In the genomic region with DNA sequence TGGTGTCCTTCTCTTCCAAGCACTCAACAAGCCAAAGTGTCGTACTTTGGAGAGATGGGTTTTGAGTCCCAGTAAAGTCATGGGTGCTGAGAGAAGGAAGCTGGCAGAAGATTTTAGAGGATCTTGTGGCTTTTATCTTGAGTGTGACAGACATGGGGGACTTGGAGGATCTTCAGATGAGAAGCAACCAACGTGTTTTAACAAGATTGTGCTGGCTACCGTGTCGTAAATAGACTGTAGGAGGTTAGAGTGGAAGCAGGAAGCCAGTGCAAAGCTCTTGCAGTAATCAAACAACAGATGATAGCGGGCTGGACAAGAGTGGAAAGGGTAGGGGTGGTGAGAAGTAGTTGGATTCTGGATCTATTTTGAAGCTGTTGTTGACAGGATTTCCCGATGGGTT, we compare ENCODE assay signal across 23 mouse cellular contexts.
DNase-seq lines count a peak whose midpoint lies in the region; ATAC-seq and TF ChIP-seq lines count a peak whose summit lies in the region.
"Had no signal": no experiment of that assay in that cellular context is flagged by ENCODE, and none has a peak within 500 bp of the region (broad histone marks: within the 10 kb centered on the region; RNA-seq: fewer than 3 reads in every experiment).

No protein-coding gene starts in this region.

- TF ChIP-seq EP300 in heart, adult 2 months (IDR thresholded peaks at IDR 0.05; ENCODE audit: insufficient read depth, low read depth, low read length) = no peak
- no peak for TF ChIP-seq EP300 in liver, postnatal 0 days (IDR thresholded peaks at IDR 0.05; ENCODE audit: low read depth)

- WGBS in heart, embryonic 12.5 days = 24% methylated on average over 6 of the region's 6 CpGs
- 26% methylated on average over 6 of the region's 6 CpGs for WGBS in heart, adult 2 months
- 41% methylated on average over 6 of the region's 6 CpGs for WGBS in liver, embryonic 11.5 days
- 45% methylated on average over 6 of the region's 6 CpGs for WGBS in liver, postnatal 0 days (ENCODE audit: insufficient replicate concordance)
- 93% methylated on average over 6 of the region's 6 CpGs for WGBS in forebrain, postnatal 0 days

- H3K9me3 ChIP-seq in heart, embryonic 12.5 days (replicated peaks) = no peaks in the 10 kb centered on the region
- H3K9me3 ChIP-seq in liver, embryonic 11.5 days (ENCODE audit: control insufficient read depth, low read length) = no peaks in the 10 kb centered on the region
- no peaks in the 10 kb centered on the region for H3K9me3 ChIP-seq in liver, postnatal 0 days (ENCODE audit: low read length)
- no peaks in the 10 kb centered on the region for H3K9me3 ChIP-seq in forebrain, postnatal 0 days (ENCODE audit: low read length)
- H3K9me3 ChIP-seq: embryonic facial prominence, embryonic 10.5 days; forebrain, embryonic 13.5 days; hindbrain, embryonic 12.5 days had no signal

- H3K36me3 ChIP-seq in heart, embryonic 12.5 days = no peaks in the 10 kb centered on the region
- H3K36me3 ChIP-seq in heart, adult 2 months (ENCODE audit: control insufficient read depth, insufficient read depth, low read length) = no peaks in the 10 kb centered on the region; the same call in 1 of the 2 replicates
- H3K36me3 ChIP-seq in liver, embryonic 11.5 days (ENCODE audit: control insufficient read depth, insufficient read depth, low read length) = no peaks in the 10 kb centered on the region
- H3K36me3 ChIP-seq in liver, postnatal 0 days (replicated peaks; ENCODE audit: insufficient read depth, low read length) = no peaks in the 10 kb centered on the region
- no peaks in the 10 kb centered on the region for H3K36me3 ChIP-seq in forebrain, postnatal 0 days (ENCODE audit: insufficient read depth)
- H3K36me3 ChIP-seq: embryonic facial prominence, embryonic 10.5 days; hindbrain, embryonic 12.5 days had no signal

- no peak for TF ChIP-seq CTCF in heart, adult 2 months (IDR thresholded peaks at IDR 0.05)
- no peak for TF ChIP-seq CTCF in liver, postnatal 0 days (IDR thresholded peaks at IDR 0.05; ENCODE audit: low read depth)
- TF ChIP-seq CTCF in forebrain, postnatal 0 days (IDR thresholded peaks at IDR 0.05; ENCODE audit: low read depth) = no peak

- no peaks in the 10 kb centered on the region for H3K27me3 ChIP-seq in heart, embryonic 12.5 days (replicated peaks)
- H3K27me3 ChIP-seq in heart, adult 2 months (ENCODE audit: control insufficient read depth, insufficient read depth, low read length) = no peaks in the 10 kb centered on the region
- H3K27me3 ChIP-seq in liver, embryonic 11.5 days (replicated peaks; ENCODE audit: control insufficient read depth, insufficient read depth, low read length) = no peaks in the 10 kb centered on the region
- no peaks in the 10 kb centered on the region for H3K27me3 ChIP-seq in liver, postnatal 0 days (ENCODE audit: insufficient read depth, low read length)
- H3K27me3 ChIP-seq in forebrain, postnatal 0 days (ENCODE audit: insufficient read depth, low read length) = no peaks in the 10 kb centered on the region
- H3K27me3 ChIP-seq: CH12.LX; forebrain, embryonic 13.5 days; hindbrain, embryonic 12.5 days had no signal

- intact Hi-C loops in heart, adult 2 months (cut with DNase I) = loop anchor here (5.0 kb wide), 1 partner anchor 44 kb away; no protein-coding TSS in a partner anchor

- H3K79me2 ChIP-seq in heart, adult 2 months (replicated peaks; ENCODE audit: control insufficient read depth, insufficient read depth, low read length) = peaks cover 4% of the 10 kb centered on the region; the same call in 1 of the 2 replicates

- H3K4me3 ChIP-seq in heart, embryonic 12.5 days = no peak overlapping the region
- H3K4me3 ChIP-seq in heart, adult 2 months = no peak overlapping the region
- no peak overlapping the region for H3K4me3 ChIP-seq in liver, embryonic 11.5 days (ENCODE audit: low read depth, low read length)
- no peak overlapping the region for H3K4me3 ChIP-seq in liver, postnatal 0 days (ENCODE audit: low read depth, low read length)
- H3K4me3 ChIP-seq in forebrain, postnatal 0 days (ENCODE audit: low read depth, low read length) = no peak overlapping the region
- H3K4me3 ChIP-seq: embryonic facial prominence, embryonic 10.5 days; forebrain, embryonic 13.5 days; hindbrain, embryonic 12.5 days had no signal

- no peak for DNase-seq in heart, adult 2 months
- no peak for DNase-seq in liver, embryonic 11.5 days (ENCODE audit: low spot score)
- DNase-seq in liver, postnatal 0 days = no peak
- DNase-seq in MEL-GATA-1-ER (ENCODE audit: extremely low read depth, low read depth) = peak; percentile 90
- no peak for DNase-seq in forebrain, postnatal 0 days
- no peak for DNase-seq in embryo, embryonic 11 days
- DNase-seq: adrenal gland, postnatal 14 days; cerebellum, adult 18-20 months; cerebellum, adult 9-11 months; cerebellum, postnatal 36 days; gastrocnemius, postnatal 10 days; heart, adult 18-20 months; heart, postnatal 4 days; kidney, adult 8-10 months had no signal

- peaks cover 19% of the 10 kb centered on the region for H3K4me1 ChIP-seq in heart, embryonic 12.5 days (replicated peaks)
- H3K4me1 ChIP-seq in heart, adult 2 months (ENCODE audit: control insufficient read depth, insufficient read depth, low read length) = peaks cover 4% of the 10 kb centered on the region
- H3K4me1 ChIP-seq in liver, embryonic 11.5 days (replicated peaks; ENCODE audit: control insufficient read depth, insufficient read depth, low read length) = peaks cover 12% of the 10 kb centered on the region
- H3K4me1 ChIP-seq in liver, postnatal 0 days (ENCODE audit: insufficient read depth) = 0 out of 2 replicates have a peak, but pooled peaks cover 2% of the 10 kb centered on the region
- no peaks in the 10 kb centered on the region for H3K4me1 ChIP-seq in forebrain, postnatal 0 days (ENCODE audit: insufficient read depth)
- H3K4me1 ChIP-seq: embryonic facial prominence, embryonic 10.5 days; forebrain, embryonic 13.5 days; hindbrain, embryonic 12.5 days had no signal

- ATAC-seq in heart, embryonic 12.5 days (ENCODE audit: insufficient number of reproducible peaks, low FRiP score) = no peak
- ATAC-seq in liver, embryonic 11.5 days (replicated peaks; ENCODE audit: low FRiP score) = peak; percentile 61
- ATAC-seq in liver, postnatal 0 days = no peak
- peak; percentile 44 for ATAC-seq in megakaryocyte progenitor cell, adult 5-6 weeks (replicated peaks; ENCODE audit: poor library complexity)
- no peak for ATAC-seq in forebrain, postnatal 0 days
- ATAC-seq: forebrain, embryonic 13.5 days; hindbrain, embryonic 16.5 days; inflammation-experienced regulatory T-cells, adult 6 months; intestine, postnatal 0 days had no signal

- H3K27ac ChIP-seq in heart, embryonic 12.5 days (ENCODE audit: poor library complexity, severe bottlenecking) = 0 out of 2 replicates have a peak overlapping the region, but pooled peaks have one; percentile 1
- H3K27ac ChIP-seq in heart, adult 2 months = no peak overlapping the region
- no peak overlapping the region for H3K27ac ChIP-seq in liver, embryonic 11.5 days (ENCODE audit: low read depth, low read length)
- H3K27ac ChIP-seq in liver, postnatal 0 days (ENCODE audit: low read depth) = no peak overlapping the region
- H3K27ac ChIP-seq in forebrain, postnatal 0 days (ENCODE audit: low read depth, low read length) = no peak overlapping the region
- H3K27ac ChIP-seq: embryonic facial prominence, embryonic 10.5 days; forebrain, embryonic 13.5 days; hindbrain, embryonic 12.5 days had no signal

- H3K9ac ChIP-seq in heart, embryonic 12.5 days = no peak overlapping the region
- no peak overlapping the region for H3K9ac ChIP-seq in heart, adult 2 months (ENCODE audit: low read depth, low read length)
- H3K9ac ChIP-seq in liver, embryonic 11.5 days (ENCODE audit: low read depth, low read length) = no peak overlapping the region
- H3K9ac ChIP-seq in liver, postnatal 0 days (replicated peaks) = no peak overlapping the region
- no peak overlapping the region for H3K9ac ChIP-seq in forebrain, postnatal 0 days
- H3K9ac ChIP-seq: forebrain, embryonic 13.5 days; hindbrain, embryonic 12.5 days had no signal

- peak overlapping the region; percentile 2; the same call in 1 of the 2 replicates for H3K4me2 ChIP-seq in heart, embryonic 12.5 days
- H3K4me2 ChIP-seq in liver, embryonic 11.5 days = no peak overlapping the region
- no peak overlapping the region for H3K4me2 ChIP-seq in liver, postnatal 0 days (ENCODE audit: low read depth, low read length)
- no peak overlapping the region for H3K4me2 ChIP-seq in forebrain, postnatal 0 days (ENCODE audit: low read depth)
- H3K4me2 ChIP-seq: forebrain, embryonic 13.5 days; hindbrain, embryonic 12.5 days had no signal

- TF ChIP-seq POLR2A in heart, adult 2 months (IDR thresholded peaks at IDR 0.05; ENCODE audit: insufficient read depth, low read depth, low read length) = no peak

Comparison
In these comparisons a context has a peak if more than half of its experiments do, and no peak if none do; other contexts are left out.
1. ATAC-seq: peak in liver, embryonic 11.5 days (single experiment) and megakaryocyte progenitor cell, adult 5-6 weeks (single experiment); none in heart, embryonic 12.5 days (single experiment), liver, postnatal 0 days (single experiment) and forebrain, postnatal 0 days (single experiment).